Mouse (Mus musculus): Measurements from ENCODE around the gene Rrp36. TPM values are rescaled to one million over a fixed set of nuclear protein-coding genes. Genes with fewer than 3 reads are reported as not detected.

Rrp36 gene
- polyA plus RNA-seq, 1 experiment from 2014 or later: 54.8 TPM

- WGBS: 1% methylated on average over 48 of the region's 48 CpGs
Observed at GRCm38 (mm10) chr17:46704887-46705835, 31.0 kb upstream of the Rrp36 start, which contains the start of gene Ppp2r5d. TSS of gene Ppp2r5d (minus strand) at chr17:46705111.

GRCm38 (mm10) chr17:46703971-46704886 lies 30.1 kb upstream of the Rrp36 start:
- Histone ChIP-seq H3K4me3 (ENCODE audit: low read length) (peak overlapping the region; percentile 98), H3K27me3 (replicated peaks; ENCODE audit: control insufficient read depth, insufficient read depth, low read length) (no peaks in the 10 kb centered on the region), H3K27ac (ENCODE audit: low read depth, low read length) (peak overlapping the region; percentile 86), H3K9me3 (ENCODE audit: control insufficient read depth, low read length) (no peaks in the 10 kb centered on the region), H3K4me2 (ENCODE audit: low read length) (peak overlapping the region; percentile 72), H3K36me3 (ENCODE audit: control insufficient read depth, insufficient read depth, low read length) (0 out of 2 replicates have a peak, but pooled peaks cover 3% of the 10 kb centered on the region), H3K9ac (ENCODE audit: low read depth, low read length) (peak overlapping the region; percentile 96), H3K4me1 (ENCODE audit: control insufficient read depth, insufficient read depth, low read depth, low read length) (peaks cover 31% of the 10 kb centered on the region)
- ATAC-seq: peak; percentile 73; the same call in 1 of the 2 replicates
- WGBS: 5% methylated on average over 35 of the region's 41 CpGs

More at GRCm38 (mm10) chr17:46704887-46705835, 31.0 kb upstream of the Rrp36 start, which contains the start of gene Ppp2r5d:
- Histone ChIP-seq H3K27ac (ENCODE audit: low read depth, low read length) (peak within 1 kb of the TSS; percentile 90), H3K36me3 (ENCODE audit: control insufficient read depth, insufficient read depth, low read length) (no peaks in the 10 kb centered on the region), H3K9me3 (ENCODE audit: control insufficient read depth, low read length) (no peaks in the 10 kb centered on the region), H3K4me2 (ENCODE audit: low read length) (peak within 1 kb of the TSS; percentile 90), H3K27me3 (replicated peaks; ENCODE audit: control insufficient read depth, insufficient read depth, low read length) (no peaks in the 10 kb centered on the region), H3K4me3 (ENCODE audit: low read length) (peak within 1 kb of the TSS; percentile 98), H3K4me1 (ENCODE audit: control insufficient read depth, insufficient read depth, low read depth, low read length) (peaks cover 31% of the 10 kb centered on the region), H3K9ac (ENCODE audit: low read depth, low read length) (peak within 1 kb of the TSS; percentile 96)
- ATAC-seq: peak; percentile 96

- Histone ChIP-seq H3K4me3 (ENCODE audit: low read length) (no peak overlapping the region), H3K27me3 (replicated peaks; ENCODE audit: control insufficient read depth, insufficient read depth, low read length) (no peaks in the 10 kb centered on the region), H3K9me3 (ENCODE audit: control insufficient read depth, low read length) (no peaks in the 10 kb centered on the region), H3K27ac (ENCODE audit: low read depth, low read length) (no peak overlapping the region), H3K9ac (ENCODE audit: low read depth, low read length) (no peak overlapping the region; the same call in 1 of the 2 replicates), H3K4me1 (ENCODE audit: control insufficient read depth, insufficient read depth, low read depth, low read length) (peaks cover 31% of the 10 kb centered on the region), H3K4me2 (ENCODE audit: low read length) (no peak overlapping the region; the same call in 1 of the 2 replicates), H3K36me3 (ENCODE audit: control insufficient read depth, insufficient read depth, low read length) (0 out of 2 replicates have a peak, but pooled peaks cover 3% of the 10 kb centered on the region)
- 86% methylated on average over 5 of the region's 5 CpGs for WGBS
- no peak for ATAC-seq
Observed at GRCm38 (mm10) chr17:46702506-46702905, 28.4 kb upstream of the Rrp36 start.

GRCm38 (mm10) chr17:46702100-46702499 lies 27.9 kb upstream of the Rrp36 start:
- no peak for ATAC-seq
- WGBS: 82% methylated on average over 12 of the region's 12 CpGs
- Histone ChIP-seq H3K4me3 (ENCODE audit: low read length) (no peak overlapping the region), H3K36me3 (ENCODE audit: control insufficient read depth, insufficient read depth, low read length) (0 out of 2 replicates have a peak, but pooled peaks cover 3% of the 10 kb centered on the region), H3K27me3 (replicated peaks; ENCODE audit: control insufficient read depth, insufficient read depth, low read length) (no peaks in the 10 kb centered on the region), H3K27ac (ENCODE audit: low read depth, low read length) (no peak overlapping the region), H3K9me3 (ENCODE audit: control insufficient read depth, low read length) (no peaks in the 10 kb centered on the region), H3K4me2 (ENCODE audit: low read length) (no peak overlapping the region), H3K4me1 (ENCODE audit: control insufficient read depth, insufficient read depth, low read depth, low read length) (peaks cover 31% of the 10 kb centered on the region), H3K9ac (ENCODE audit: low read depth, low read length) (peak overlapping the region; percentile 37; the same call in 1 of the 2 replicates)

GRCm38 (mm10) chr17:46701489-46701888 lies 27.3 kb upstream of the Rrp36 start:
- Histone ChIP-seq H3K27me3 (replicated peaks; ENCODE audit: control insufficient read depth, insufficient read depth, low read length) (no peaks in the 10 kb centered on the region), H3K36me3 (ENCODE audit: control insufficient read depth, insufficient read depth, low read length) (0 out of 2 replicates have a peak, but pooled peaks cover 3% of the 10 kb centered on the region), H3K9ac (ENCODE audit: low read depth, low read length) (peak overlapping the region; percentile 23; the same call in 1 of the 2 replicates), H3K4me3 (ENCODE audit: low read length) (no peak overlapping the region), H3K27ac (ENCODE audit: low read depth, low read length) (no peak overlapping the region), H3K4me2 (ENCODE audit: low read length) (peak overlapping the region; percentile 5; the same call in 1 of the 2 replicates), H3K4me1 (ENCODE audit: control insufficient read depth, insufficient read depth, low read depth, low read length) (peaks cover 31% of the 10 kb centered on the region), H3K9me3 (ENCODE audit: control insufficient read depth, low read length) (no peaks in the 10 kb centered on the region)
- no peak for ATAC-seq
- WGBS: 79% methylated on average over 12 of the region's 12 CpGs

GRCm38 (mm10) chr17:46699912-46700311 lies 25.8 kb upstream of the Rrp36 start:
- 93% methylated on average over 3 of the region's 3 CpGs for WGBS
- no peaks in the 10 kb centered on the region for H3K9me3 ChIP-seq (ENCODE audit: control insufficient read depth, low read length)
- no peak overlapping the region for H3K9ac ChIP-seq (ENCODE audit: low read depth, low read length)
- H3K4me2 ChIP-seq (ENCODE audit: low read length): no peak overlapping the region
- no peak overlapping the region for H3K4me3 ChIP-seq (ENCODE audit: low read length)
- no peak overlapping the region for H3K27ac ChIP-seq (ENCODE audit: low read depth, low read length)
- H3K27me3 ChIP-seq (replicated peaks; ENCODE audit: control insufficient read depth, insufficient read depth, low read length): no peaks in the 10 kb centered on the region
- H3K36me3 ChIP-seq (ENCODE audit: control insufficient read depth, insufficient read depth, low read length): 0 out of 2 replicates have a peak, but pooled peaks cover 3% of the 10 kb centered on the region
- H3K4me1 ChIP-seq (ENCODE audit: control insufficient read depth, insufficient read depth, low read depth, low read length): peaks cover 29% of the 10 kb centered on the region
- no peak for ATAC-seq

GRCm38 (mm10) chr17:46699245-46699644 lies 25.1 kb upstream of the Rrp36 start:
- Histone ChIP-seq H3K4me2 (ENCODE audit: low read length) (no peak overlapping the region), H3K36me3 (ENCODE audit: control insufficient read depth, insufficient read depth, low read length) (0 out of 2 replicates have a peak, but pooled peaks cover 3% of the 10 kb centered on the region), H3K27ac (ENCODE audit: low read depth, low read length) (no peak overlapping the region), H3K4me1 (ENCODE audit: control insufficient read depth, insufficient read depth, low read depth, low read length) (peaks cover 29% of the 10 kb centered on the region), H3K9me3 (ENCODE audit: control insufficient read depth, low read length) (no peaks in the 10 kb centered on the region), H3K27me3 (replicated peaks; ENCODE audit: control insufficient read depth, insufficient read depth, low read length) (no peaks in the 10 kb centered on the region), H3K9ac (ENCODE audit: low read depth, low read length) (no peak overlapping the region), H3K4me3 (ENCODE audit: low read length) (no peak overlapping the region)
- ATAC-seq: no peak
- 83% methylated on average over 5 of the region's 5 CpGs for WGBS

GRCm38 (mm10) chr17:46698515-46698914 lies 24.4 kb upstream of the Rrp36 start:
- Histone ChIP-seq H3K9ac (ENCODE audit: low read depth, low read length) (no peak overlapping the region), H3K36me3 (ENCODE audit: control insufficient read depth, insufficient read depth, low read length) (0 out of 2 replicates have a peak, but pooled peaks cover 3% of the 10 kb centered on the region), H3K4me3 (ENCODE audit: low read length) (no peak overlapping the region), H3K4me1 (ENCODE audit: control insufficient read depth, insufficient read depth, low read depth, low read length) (peaks cover 23% of the 10 kb centered on the region), H3K9me3 (ENCODE audit: control insufficient read depth, low read length) (no peaks in the 10 kb centered on the region), H3K27ac (ENCODE audit: low read depth, low read length) (no peak overlapping the region), H3K4me2 (ENCODE audit: low read length) (no peak overlapping the region), H3K27me3 (replicated peaks; ENCODE audit: control insufficient read depth, insufficient read depth, low read length) (no peaks in the 10 kb centered on the region)
- ATAC-seq: no peak
- 92% methylated on average over 6 of the region's 6 CpGs for WGBS
